Mouse (Mus musculus): ENCODE data around the gene Zfp598. TPM values are rescaled to one million over a fixed set of nuclear protein-coding genes. Genes with fewer than 3 reads are reported as not detected.

Gene Zfp598
- polyA plus RNA-seq, 1 experiment = 76.3 TPM

DNA sequence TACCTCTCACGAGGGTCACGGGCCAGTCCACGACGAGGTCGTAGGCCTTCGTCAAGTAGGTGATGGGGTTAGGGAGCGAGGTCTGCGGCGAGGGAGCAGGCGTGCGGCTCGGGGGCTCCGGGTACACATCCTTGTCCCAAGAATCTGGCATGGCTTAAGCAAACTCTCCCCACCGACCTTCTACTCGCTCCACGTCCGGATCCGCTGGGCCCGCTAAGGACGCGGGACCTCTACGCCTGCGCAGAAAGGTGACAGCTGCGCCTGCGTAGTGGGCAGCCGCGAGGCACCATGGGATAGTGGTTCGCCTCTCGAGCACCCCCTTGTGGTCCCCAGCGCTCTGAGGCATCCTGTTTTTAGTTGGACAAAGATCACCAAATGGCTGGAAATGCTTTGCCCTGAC is 54.7 kb downstream of the Zfp598 start, which contains the start of gene Ndufb10:
TSS of gene Ndufb10 (minus strand) at position 295 of the 400 bp plus-strand sequence.
- DNase-seq (ENCODE audit: low read depth) = peak; percentile 97
- peak; percentile 98 for TF ChIP-seq CTCF (IDR thresholded peaks at IDR 0.05; ENCODE audit: borderline replicate concordance, extremely low read depth, insufficient read depth, insufficient read length)
- peak; percentile 57; the same call in 1 of the 2 replicates for TF ChIP-seq POLR2A (IDR thresholded peaks at IDR 0.05; ENCODE audit: borderline replicate concordance, extremely low read depth, insufficient read depth, insufficient read length, poor library complexity, severe bottlenecking)

DNA sequence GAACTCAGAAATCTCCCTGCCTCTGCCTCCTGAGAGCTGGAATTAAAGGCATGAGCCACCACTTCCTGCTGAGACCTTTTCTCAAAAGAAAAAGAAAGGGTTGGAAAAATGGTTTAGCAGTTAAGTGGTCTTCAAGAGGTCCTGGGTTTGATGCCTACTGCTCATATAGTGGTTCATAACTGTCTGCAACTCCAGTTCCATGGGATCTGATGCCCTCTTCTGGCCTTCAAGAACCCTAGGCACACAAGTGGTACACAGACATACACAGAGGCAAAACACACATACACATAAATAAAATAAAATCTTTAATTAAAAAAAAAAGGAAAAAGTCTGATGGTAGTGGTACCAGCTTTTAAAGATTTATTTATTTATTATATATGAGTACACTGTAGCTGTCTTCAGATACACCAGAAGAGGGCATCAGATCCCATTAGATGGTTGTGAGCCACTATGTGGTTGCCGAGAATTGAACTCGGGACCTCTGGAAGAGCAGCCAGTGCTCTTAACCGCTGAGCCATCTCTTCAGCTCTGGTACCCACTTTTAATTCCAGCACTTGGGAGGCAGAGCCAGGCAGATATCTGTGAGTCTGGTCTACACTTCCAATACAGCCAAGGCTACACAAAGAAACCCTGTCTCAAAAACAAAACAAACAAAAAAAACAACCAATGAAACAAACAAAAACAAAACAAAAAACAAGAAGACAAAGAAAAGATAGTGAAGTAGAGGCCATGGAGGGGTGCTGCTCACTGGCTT is 56.3 kb downstream of the Zfp598 start:
- TF ChIP-seq CTCF (IDR thresholded peaks at IDR 0.05; ENCODE audit: borderline replicate concordance, extremely low read depth, insufficient read depth, insufficient read length) (no peak), POLR2A (IDR thresholded peaks at IDR 0.05; ENCODE audit: borderline replicate concordance, extremely low read depth, insufficient read depth, insufficient read length, poor library complexity, severe bottlenecking) (no peak)
- DNase-seq (ENCODE audit: low read depth) = no peak

DNA sequence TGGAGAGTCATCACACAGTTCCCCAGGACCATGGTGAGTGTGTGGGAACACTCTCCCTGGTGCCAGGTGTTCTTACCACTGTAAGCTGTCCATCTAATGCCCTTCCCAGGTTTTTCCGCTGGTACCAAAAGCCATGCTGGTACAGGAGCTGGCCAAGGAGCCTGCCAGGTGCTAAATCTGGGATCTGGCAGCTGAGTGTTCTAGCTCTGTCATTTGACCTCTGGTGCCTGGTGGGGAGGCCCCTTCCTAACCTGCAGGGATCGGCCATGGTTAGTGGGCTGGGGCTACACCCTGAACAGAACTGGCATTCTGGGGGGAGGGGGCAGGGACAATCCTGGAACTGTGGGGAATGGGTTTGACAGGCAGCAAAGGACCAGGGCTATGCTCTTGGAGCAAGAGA is 58.1 kb downstream of the Zfp598 start, which contains the start of gene Rpl3l:
TSS of gene Rpl3l (plus strand) at position 203 of the 400 bp plus-strand sequence.
- no peak for DNase-seq (ENCODE audit: low read depth)
- TF ChIP-seq POLR2A (IDR thresholded peaks at IDR 0.05; ENCODE audit: borderline replicate concordance, extremely low read depth, insufficient read depth, insufficient read length, poor library complexity, severe bottlenecking) (no peak), CTCF (IDR thresholded peaks at IDR 0.05; ENCODE audit: borderline replicate concordance, extremely low read depth, insufficient read depth, insufficient read length) (no peak)

DNA sequence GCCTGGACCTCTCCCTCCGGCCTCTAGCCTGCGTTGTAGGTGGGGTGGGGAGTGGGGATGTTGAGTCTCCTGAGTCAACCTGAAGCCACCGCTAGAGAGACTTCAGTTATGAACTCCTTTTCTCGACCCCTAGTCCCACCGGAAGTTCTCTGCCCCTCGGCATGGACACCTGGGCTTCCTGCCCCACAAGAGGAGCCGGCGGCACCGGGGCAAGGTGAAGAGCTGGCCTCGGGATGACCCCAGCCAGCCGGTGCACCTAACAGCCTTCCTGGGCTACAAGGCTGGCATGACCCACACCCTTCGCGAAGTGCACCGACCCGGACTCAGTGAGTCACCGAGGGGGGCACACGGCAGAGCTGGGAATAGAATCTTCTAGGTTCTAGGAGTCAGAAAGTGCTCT is 58.7 kb downstream of the Zfp598 start:
- TF ChIP-seq POLR2A (IDR thresholded peaks at IDR 0.05; ENCODE audit: borderline replicate concordance, extremely low read depth, insufficient read depth, insufficient read length, poor library complexity, severe bottlenecking) (no peak), CTCF (IDR thresholded peaks at IDR 0.05; ENCODE audit: borderline replicate concordance, extremely low read depth, insufficient read depth, insufficient read length) (no peak)
- DNase-seq (ENCODE audit: low read depth) = no peak

DNA sequence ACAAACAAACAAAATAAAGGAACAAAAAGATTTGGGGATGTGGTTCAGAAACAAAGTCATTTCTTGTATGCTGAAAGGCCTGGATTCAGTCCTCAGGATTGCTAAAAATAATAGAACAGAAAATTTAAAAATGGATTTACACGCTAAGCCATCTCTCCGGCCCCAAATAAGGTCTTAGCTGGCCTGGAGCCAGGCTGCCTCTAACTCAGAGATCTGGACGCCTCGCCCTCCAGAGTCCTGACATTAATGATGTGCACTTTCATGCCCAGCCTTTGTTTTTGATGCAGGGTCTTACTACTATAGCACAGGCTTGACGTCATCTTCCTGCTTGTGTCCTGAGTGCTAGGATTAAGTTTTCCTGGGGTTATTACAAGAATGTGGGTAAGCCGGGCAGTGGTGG is 59.6 kb downstream of the Zfp598 start:
- DNase-seq (ENCODE audit: low read depth) = no peak
- TF ChIP-seq POLR2A (IDR thresholded peaks at IDR 0.05; ENCODE audit: borderline replicate concordance, extremely low read depth, insufficient read depth, insufficient read length, poor library complexity, severe bottlenecking) (no peak), CTCF (IDR thresholded peaks at IDR 0.05; ENCODE audit: borderline replicate concordance, extremely low read depth, insufficient read depth, insufficient read length) (no peak)

DNA sequence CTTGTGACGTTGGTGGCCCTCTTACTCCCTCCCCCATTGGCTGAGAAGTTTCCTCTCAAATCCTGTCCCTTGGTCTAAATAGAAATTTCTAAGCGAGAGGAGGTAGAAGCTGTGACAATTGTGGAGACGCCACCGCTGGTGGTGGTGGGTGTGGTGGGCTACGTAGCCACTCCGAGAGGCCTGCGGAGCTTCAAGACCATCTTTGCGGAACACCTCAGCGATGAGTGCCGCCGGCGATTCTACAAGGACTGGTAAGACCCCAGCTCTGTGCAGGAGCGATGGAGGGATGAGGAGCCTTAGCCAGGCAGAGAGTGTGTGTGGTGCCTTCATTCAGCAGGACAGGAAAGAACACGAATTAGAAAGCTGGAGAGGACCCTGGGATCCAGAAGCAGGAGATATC is 61.3 kb downstream of the Zfp598 start:
- no peak for DNase-seq (ENCODE audit: low read depth)
- TF ChIP-seq POLR2A (IDR thresholded peaks at IDR 0.05; ENCODE audit: borderline replicate concordance, extremely low read depth, insufficient read depth, insufficient read length, poor library complexity, severe bottlenecking) = no peak
- TF ChIP-seq CTCF (IDR thresholded peaks at IDR 0.05; ENCODE audit: borderline replicate concordance, extremely low read depth, insufficient read depth, insufficient read length) = no peak

Other genes starting within 250 kb of the Zfp598 start
- gene Eci1, start 243.0 kb upstream of the Zfp598 start, polyA plus RNA-seq (2012; rRNA removed) = 28.7 and 29.6 TPM in 2 replicates
- 27.1 and 34.3 TPM in 2 replicates for gene Dnase1l2, start 226.6 kb upstream of the Zfp598 start, polyA plus RNA-seq (2012; rRNA removed)
- 89.5 and 99.5 TPM in 2 replicates for gene E4f1, start 199.4 kb upstream of the Zfp598 start, polyA plus RNA-seq (2012; rRNA removed)
- 49.6 and 52.2 TPM in 2 replicates for gene Pgp, start 199.3 kb upstream of the Zfp598 start, polyA plus RNA-seq (2012; rRNA removed)
- gene Bricd5, start 195.8 kb upstream of the Zfp598 start, polyA plus RNA-seq (2012; rRNA removed) = 0.48 and 0.77 TPM in 2 replicates
- gene Mlst8, start 190.6 kb upstream of the Zfp598 start, polyA plus RNA-seq (2012; rRNA removed) = 47.1 and 53.7 TPM in 2 replicates
- 91.5 and 142 TPM in 2 replicates for gene Caskin1, start 181.1 kb upstream of the Zfp598 start, polyA plus RNA-seq (2012; rRNA removed)
- 310 and 422 TPM in 2 replicates for gene Traf7, start 141.7 kb upstream of the Zfp598 start, polyA plus RNA-seq (2012; rRNA removed)
- 3.2 and 5.6 TPM in 2 replicates for gene Rab26, start 135.5 kb upstream of the Zfp598 start, polyA plus RNA-seq (2012; rRNA removed)
- 65.9 and 74.2 TPM in 2 replicates for gene Pkd1, start 119.9 kb upstream of the Zfp598 start, polyA plus RNA-seq (2012; rRNA removed)
- gene Tsc2, start 37.1 kb upstream of the Zfp598 start, polyA plus RNA-seq (2012; rRNA removed) = 189 and 190 TPM in 2 replicates
- gene Nthl1, start 37.0 kb upstream of the Zfp598 start, polyA plus RNA-seq (2012; rRNA removed) = 10.4 and 15.3 TPM in 2 replicates
- gene Slc9a3r2, start 19.4 kb upstream of the Zfp598 start, polyA plus RNA-seq (2012; rRNA removed) = 30.7 and 34.3 TPM in 2 replicates
- 0.23 TPM in 1 of 2 replicates, not detected in the other for gene Npw, start 11.2 kb upstream of the Zfp598 start, polyA plus RNA-seq (2012; rRNA removed)
- gene Syngr3, start 20.3 kb downstream of the Zfp598 start, polyA plus RNA-seq (2012; rRNA removed) = 82.5 and 94.2 TPM in 2 replicates
- gene Gfer, start 26.5 kb downstream of the Zfp598 start, polyA plus RNA-seq (2012; rRNA removed) = 28.8 and 29.2 TPM in 2 replicates
- 7.6 and 10.7 TPM in 2 replicates for gene Noxo1, start 26.5 kb downstream of the Zfp598 start, polyA plus RNA-seq (2012; rRNA removed)
- gene Tbl3, start 38.0 kb downstream of the Zfp598 start, polyA plus RNA-seq (2012; rRNA removed) = 75.0 and 95.7 TPM in 2 replicates
- gene Rnf151, start 48.4 kb downstream of the Zfp598 start, polyA plus RNA-seq (2012; rRNA removed) = 0.54 and 0.64 TPM in 2 replicates
- 1,770 and 1,849 TPM in 2 replicates for gene Rps2, start 48.4 kb downstream of the Zfp598 start, polyA plus RNA-seq (2012; rRNA removed)
- 245 and 253 TPM in 2 replicates for gene Ndufb10, start 54.8 kb downstream of the Zfp598 start, polyA plus RNA-seq (2012; rRNA removed)
- 0.05 and 0.08 TPM in 2 replicates for gene Rpl3l, start 58.1 kb downstream of the Zfp598 start, polyA plus RNA-seq (2012; rRNA removed)
- 28.0 and 31.5 TPM in 2 replicates for gene Msrb1, start 67.0 kb downstream of the Zfp598 start, polyA plus RNA-seq (2012; rRNA removed)
- 0.69 and 0.88 TPM in 2 replicates for gene Hs3st6, start 83.3 kb downstream of the Zfp598 start, polyA plus RNA-seq (2012; rRNA removed)
- not detected in 2 replicates for gene Meiob, start 134.6 kb downstream of the Zfp598 start, polyA plus RNA-seq (2012; rRNA removed)
- 39.7 and 46.3 TPM in 2 replicates for gene Hagh, start 170.5 kb downstream of the Zfp598 start, polyA plus RNA-seq (2012; rRNA removed)
- 13.9 and 14.8 TPM in 2 replicates for gene Fahd1, start 180.7 kb downstream of the Zfp598 start, polyA plus RNA-seq (2012; rRNA removed)
- gene Igfals, start 196.3 kb downstream of the Zfp598 start, polyA plus RNA-seq (2012; rRNA removed) = 0.14 TPM in 1 of 2 replicates, not detected in the other
- 29.5 and 36.3 TPM in 2 replicates for gene Nubp2, start 216.7 kb downstream of the Zfp598 start, polyA plus RNA-seq (2012; rRNA removed)
- gene Spsb3, start 217.0 kb downstream of the Zfp598 start, polyA plus RNA-seq (2012; rRNA removed) = 84.5 and 105 TPM in 2 replicates
- gene Eme2, start 225.4 kb downstream of the Zfp598 start, polyA plus RNA-seq (2012; rRNA removed) = 41.0 and 50.3 TPM in 2 replicates
- 94.6 and 120 TPM in 2 replicates for gene Mrps34, start 225.4 kb downstream of the Zfp598 start, polyA plus RNA-seq (2012; rRNA removed)
- gene Nme3, start 226.8 kb downstream of the Zfp598 start, polyA plus RNA-seq (2012; rRNA removed) = 71.5 and 91.4 TPM in 2 replicates

Measured in brain, embryonic 14.5 days (tissue).